Mouse (Mus musculus) cerebellum, adult (tissue): ENCODE measurements around the gene Plppr1.
"Not testable (repeated sequence)": the region's sequence is repeated elsewhere in the genome, so short reads cannot be mapped to it uniquely, and the experiment has no call there.

Experiments
- ATAC-seq: cut with Nextera tagmentation; 2 replicates; pipeline ENCODE4 v1.9.2; 2017; ENCODE audit warnings: mild to moderate bottlenecking, moderate library complexity, mixed read lengths; ENCODE audit not compliant: insufficient number of reproducible peaks, low FRiP score, low TSS enrichment

The Plppr1 gene

GRCm38 (mm10) chr4:49223501-49223900, 164.4 kb downstream of the Plppr1 start:
- ATAC-seq, result no peak

GRCm38 (mm10) chr4:49225021-49225420, 165.9 kb downstream of the Plppr1 start:
- no peak for ATAC-seq

DNA sequence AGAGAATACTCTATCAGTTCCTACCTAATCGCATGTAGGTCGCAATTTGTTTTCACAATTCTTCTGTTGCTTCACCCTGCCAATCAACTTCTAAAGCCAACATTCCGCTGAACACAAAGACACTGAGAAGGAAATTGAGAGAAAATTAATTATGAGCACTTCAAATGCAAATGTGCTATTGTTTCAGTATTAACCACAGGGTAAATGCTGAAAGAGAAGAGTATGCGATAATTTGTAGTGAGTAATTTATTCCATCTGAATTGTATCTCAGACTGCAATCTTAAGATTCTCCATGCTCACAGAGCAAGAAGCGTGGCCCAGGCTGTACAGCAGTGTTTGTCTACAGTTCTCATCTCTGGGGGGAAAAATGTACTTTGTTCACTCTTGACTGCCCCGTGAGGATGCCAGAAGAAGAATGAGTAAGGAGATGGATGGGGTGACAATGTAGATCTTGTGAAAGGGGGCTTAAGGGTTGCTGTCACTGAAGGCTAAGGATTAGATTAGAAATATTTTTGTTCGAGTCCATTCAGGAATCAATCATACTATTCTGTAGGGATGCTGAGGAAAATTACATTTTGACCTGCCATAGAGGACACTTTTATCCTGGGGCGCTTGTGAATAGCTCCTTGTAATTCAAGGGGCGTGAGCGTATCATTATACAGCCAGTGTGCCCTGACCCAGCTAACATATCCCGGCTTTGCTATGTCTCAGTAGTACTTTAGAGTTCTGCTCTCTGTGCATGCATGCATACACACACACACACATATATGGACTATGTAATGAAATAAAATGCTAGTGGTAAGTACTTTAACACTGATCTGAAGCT, 173.3 kb downstream of the Plppr1 start:
- no peak for ATAC-seq

DNA sequence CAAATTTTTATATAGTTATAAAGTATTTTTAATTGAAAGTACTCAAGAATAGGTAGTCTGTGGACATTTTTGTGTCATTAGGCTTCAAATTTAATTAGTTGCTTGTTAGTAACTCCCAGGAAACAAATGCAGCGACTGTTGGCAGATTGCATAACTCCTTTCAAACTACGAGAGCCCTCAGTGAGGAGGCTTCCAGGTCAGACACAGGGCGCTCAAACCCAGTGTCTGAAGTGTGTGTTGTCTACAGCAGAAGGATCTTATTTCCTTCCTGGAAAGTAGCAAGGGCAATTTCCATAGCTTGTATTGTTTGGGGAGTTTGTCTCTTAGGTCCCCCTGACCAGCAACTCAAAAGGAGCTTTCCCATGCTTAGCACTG, 173.9 kb downstream of the Plppr1 start:
- no peak for ATAC-seq

- ATAC-seq, result no peak
These were observed 179.0 kb downstream of the Plppr1 start for GRCm38 (mm10) chr4:49238111-49238510.

DNA sequence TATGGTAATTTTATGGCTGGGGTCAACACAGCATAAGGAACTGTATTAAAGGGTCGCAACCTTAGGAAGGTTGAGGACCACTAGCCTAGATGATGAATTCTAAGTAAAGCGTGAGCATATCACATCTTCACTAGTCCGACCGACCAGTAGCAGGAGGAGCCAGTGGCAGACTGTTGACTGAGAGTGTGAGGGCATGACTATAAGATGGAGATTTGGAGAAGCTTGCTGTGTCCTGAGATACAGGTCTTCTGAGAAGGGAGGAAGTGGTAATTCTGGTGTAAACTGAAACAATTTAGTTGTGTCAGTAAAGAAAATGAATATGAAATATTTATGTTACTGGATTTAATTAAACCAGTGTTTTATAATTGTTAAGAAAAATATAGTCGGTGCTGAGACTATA, 180.4 kb downstream of the Plppr1 start:
- no peak for ATAC-seq

- no peak for ATAC-seq
These were observed 185.7 kb downstream of the Plppr1 start for GRCm38 (mm10) chr4:49244791-49245190.

DNA sequence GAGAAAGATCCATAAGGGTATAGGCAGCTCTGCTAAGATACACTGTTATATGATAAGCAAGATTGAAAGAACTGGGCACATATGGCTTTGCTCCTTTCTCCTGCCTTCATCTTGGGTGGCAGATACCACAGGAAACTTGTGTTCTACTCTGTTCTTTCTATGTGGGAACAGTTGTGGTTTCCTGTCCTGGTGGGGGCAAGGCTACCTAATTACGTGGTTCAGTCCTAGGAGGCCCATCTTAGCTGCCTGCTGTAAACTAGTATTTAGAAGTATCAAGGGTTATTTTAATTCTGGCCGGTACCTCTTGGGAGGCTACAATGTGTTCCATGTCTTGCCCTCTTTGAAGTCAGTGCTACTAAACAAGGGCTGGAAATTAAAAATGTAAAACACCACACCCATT, 186.2 kb downstream of the Plppr1 start:
- no peak for ATAC-seq

- no peak for ATAC-seq
These were observed 192.2 kb downstream of the Plppr1 start for GRCm38 (mm10) chr4:49251262-49251661.

- no peak for ATAC-seq
These were observed 193.1 kb downstream of the Plppr1 start for GRCm38 (mm10) chr4:49252169-49252568.

DNA sequence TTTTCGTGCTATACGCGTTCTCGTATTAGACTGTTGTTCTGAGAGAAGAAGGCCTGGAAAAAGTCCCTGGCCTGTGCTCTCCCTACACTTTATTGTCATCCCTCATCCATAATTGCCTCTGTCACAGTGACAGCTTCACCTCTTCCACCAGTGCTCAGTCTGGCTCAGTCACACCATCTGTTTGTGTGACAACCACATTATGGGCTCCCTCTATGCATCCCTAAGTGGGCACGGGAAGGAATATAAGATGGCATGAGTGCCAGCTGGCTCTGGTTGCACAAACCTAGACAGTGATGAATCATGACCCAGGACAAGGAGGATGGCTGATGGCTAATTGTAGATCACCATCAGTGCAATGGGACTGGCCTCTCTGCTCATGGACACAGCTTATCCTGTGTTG, 219.4 kb downstream of the Plppr1 start:
- ATAC-seq, result peak; percentile 52; the same call in 1 of the 2 replicates

DNA sequence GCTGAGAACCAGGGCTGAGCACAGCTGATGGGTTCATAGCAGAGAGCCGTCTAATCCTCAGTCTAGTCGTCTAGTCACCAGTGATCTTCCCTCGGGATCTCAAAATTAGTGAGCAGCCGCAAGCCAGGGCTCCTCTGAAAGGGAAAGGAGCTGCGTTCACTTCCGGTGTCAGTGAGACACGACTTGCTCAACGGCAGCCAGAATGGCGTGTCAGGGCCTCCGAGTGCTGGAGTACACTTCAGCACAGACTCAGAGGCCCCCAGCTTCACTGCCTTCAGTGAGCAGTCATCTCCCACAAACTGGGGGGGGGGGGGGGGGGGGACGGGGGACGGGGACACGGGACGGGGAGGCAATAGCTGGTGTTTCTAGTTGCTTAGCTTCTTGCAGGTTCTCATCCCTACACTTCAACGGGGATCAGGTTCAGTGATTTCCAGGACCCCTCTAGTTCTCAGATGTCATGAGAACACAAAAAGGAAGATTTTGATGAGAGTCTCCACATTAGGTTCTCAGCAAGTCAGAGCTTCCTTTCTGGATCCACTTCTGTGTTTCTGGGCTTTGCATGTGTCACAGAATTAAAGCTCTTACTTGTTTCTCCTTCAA, 225.7 kb downstream of the Plppr1 start:
- ATAC-seq, result no peak

DNA sequence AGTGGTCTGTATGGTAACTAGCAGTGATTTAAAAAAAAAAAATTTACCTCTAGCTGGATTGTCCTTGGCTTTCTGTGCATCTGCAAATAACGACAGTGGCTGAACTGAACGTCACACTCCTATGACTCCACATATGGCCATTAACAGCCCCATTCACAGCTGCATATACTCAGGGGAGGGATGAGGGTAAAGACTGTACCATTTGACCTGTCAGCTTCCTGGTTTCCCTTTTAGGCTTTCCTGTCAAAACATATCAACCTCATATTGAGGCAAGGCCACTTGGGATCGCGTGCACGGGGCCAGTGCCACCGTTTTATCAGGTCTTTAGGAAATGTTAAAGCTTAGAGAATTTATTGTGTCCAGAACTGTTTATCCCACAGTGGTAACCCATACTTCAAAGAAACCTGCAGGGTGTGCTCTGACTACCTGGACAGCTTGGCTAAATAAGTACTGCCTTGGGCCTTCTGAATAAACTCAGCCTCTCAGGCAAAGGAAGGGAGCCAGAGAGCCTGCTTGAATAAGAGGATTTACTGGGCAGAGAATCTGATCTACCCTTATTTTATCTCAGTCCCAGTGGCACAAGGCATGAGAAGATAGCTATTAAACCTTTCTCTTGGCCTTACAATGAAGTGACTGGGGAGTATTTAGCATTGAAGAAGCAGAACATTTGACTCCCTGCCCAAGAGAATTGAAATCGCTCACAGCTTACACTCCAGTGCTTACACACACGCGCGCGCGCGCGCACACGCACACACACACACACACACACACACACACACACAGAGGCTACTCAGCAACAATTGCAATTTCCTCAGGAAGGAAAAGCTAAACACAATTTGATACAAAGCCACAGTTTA, 226.5 kb downstream of the Plppr1 start:
- no peak for ATAC-seq

GRCm38 (mm10) chr4:49286197-49286492, 227.1 kb downstream of the Plppr1 start:
- ATAC-seq, result no peak

DNA sequence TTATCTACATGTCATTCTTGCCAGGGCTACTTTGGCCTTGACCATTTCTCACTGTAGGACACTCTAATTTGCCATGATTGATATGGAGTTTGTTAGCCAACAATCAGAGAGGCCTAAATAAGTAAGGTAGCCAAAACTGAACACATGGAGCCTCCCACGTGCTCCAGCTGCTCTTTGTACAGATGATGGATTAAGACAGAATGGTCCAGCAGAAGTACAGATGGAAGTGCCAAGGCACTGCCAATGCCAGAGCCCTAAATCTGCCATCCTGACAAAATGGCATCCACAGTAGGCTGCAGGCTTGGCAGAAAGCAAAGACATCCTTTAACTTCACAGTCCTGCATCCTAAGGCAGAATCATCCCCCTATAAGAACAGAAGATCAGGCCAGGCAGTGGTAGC, 237.4 kb downstream of the Plppr1 start:
- ATAC-seq, result no peak

DNA sequence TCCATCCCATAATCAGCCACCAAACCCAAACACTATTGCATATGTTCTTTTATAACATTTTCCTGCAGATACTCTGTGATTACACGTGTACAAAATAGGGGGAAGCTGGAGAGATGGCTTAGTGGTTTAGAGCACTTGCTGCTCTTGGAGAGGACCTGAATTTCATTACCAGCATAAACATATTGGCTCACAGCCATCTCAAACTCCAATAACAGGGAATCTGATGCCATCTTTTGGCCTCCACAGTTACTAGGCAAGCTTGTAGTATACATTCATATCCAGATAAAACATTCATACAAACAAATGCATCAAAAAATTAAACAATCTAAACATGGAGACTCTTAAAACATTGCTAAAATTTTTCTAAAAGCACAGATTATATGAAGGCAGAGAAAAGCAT, 240.5 kb downstream of the Plppr1 start:
- ATAC-seq, result no peak

DNA sequence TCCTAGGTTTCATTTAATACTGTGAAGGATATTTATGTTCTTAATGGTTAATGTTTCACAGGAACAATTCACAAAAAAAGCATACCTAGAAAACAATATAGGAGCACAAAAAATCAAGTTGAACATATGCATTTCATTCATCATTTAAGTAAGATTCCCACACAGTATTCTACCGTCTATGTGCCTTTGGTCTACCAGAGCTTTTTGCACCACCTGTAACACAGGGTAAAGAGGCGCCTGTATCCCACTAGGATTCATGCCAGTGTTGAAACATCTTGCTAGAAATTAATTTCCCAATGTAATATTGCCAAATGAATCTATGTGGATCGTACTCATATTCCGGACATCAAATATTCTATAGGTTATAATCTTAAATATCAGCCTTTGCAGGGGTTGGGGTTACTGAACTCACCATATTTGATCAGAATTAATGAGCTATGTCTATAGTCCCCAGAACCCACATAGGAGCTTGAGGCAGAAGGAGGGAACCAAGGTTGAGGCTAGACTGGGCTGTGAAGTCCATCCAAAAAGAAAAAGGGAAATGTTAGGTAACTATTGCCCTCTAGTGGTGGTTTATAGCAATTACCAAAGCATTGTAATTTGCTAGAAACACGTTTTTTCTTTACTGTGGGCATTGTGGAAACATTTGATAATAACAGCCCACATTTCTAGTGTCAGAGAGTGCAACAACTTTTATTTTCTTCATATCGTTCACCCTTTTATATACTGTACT, 263.0 kb downstream of the Plppr1 start:
- ATAC-seq, result peak; percentile 43; the same call in 1 of the 2 replicates

DNA sequence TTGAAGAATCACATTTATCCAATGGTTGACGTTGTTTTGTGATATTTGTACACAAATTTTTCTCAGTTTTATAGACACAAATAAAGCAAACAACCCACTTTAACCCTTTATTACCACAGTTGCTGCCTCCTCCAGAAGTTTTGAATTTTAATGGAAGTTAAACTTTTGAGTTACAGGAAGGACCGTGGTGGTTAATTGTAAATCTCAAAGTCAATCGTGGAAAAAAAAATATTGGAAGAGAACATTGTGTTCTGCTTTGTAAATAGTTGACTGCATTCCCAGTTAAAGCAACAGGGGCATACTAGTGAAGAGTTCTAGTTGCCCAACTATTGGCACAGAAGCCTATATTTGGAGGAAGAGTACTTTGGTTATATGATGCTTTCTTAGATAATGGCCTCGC, 278.9 kb downstream of the Plppr1 start:
- not testable (repeated sequence) for ATAC-seq

- ATAC-seq, result not testable (repeated sequence)
These were observed 281.0 kb downstream of the Plppr1 start for GRCm38 (mm10) chr4:49340091-49340490.

DNA sequence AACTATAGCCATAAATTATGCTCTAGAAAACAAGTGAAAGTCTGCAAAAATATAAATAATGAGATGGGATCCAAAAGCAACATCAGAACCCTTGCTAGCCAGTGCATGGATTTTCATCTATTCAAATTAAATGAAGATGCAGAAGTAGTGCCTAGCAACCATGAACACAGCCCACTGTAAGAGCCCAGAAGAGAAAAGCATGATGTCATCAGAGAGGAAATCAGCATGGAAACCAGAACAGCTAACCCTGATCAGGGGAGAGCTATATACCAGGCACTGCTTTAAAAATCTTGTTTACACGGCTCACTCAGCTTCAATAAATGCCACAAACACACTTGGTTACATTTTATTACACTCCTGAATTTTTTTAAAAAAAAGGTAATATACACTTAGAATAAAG, 288.9 kb downstream of the Plppr1 start:
- not testable (repeated sequence) for ATAC-seq

DNA sequence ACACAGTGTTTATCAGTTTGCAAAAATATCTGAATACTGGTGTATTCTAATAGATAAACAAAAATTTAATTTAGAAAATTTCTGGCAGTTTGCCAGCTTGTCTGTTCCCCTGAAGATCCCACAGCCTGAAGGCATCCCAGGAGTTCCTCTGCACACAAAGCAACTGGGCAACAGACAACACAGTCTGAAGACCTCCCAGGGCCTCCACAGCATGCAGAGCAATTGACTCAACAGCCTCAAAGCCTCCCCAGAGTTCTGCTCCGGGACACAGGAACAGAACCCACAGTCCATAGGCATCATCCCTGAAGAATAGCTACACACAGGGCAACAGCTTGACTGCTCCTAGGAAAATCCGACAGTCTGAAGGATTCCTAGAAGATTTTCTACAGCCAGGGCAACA, 289.6 kb downstream of the Plppr1 start:
- ATAC-seq, result no peak
